Mouse (Mus musculus) lung, embryonic 14.5 days (tissue): ENCODE results near the gene Olfr1044. TPM values are rescaled to one million over a fixed set of nuclear protein-coding genes. Genes with fewer than 3 reads are reported as not detected.

ENCODE experiments used
- ATAC-seq: fragments of 200-750 bp; cut with Nextera tagmentation; 2 replicates; pipeline ENCODE4 v1.8.0; 2017; ENCODE audit warnings: mild to moderate bottlenecking, moderate TSS enrichment, moderate library complexity; ENCODE audit not compliant: insufficient read depth
- DNase-seq: peaks from one replicate; pipeline ENCODE4 v3.0.0-alpha.2; 2015
- H3K27ac ChIP-seq: fragments of 300-500 bp; sonication (generic); 2 replicates; pipeline ENCODE4 v1.5.1; 2014; ENCODE audit warnings: low read depth, mild to moderate bottlenecking, moderate library complexity
- H3K27me3 ChIP-seq: fragments of 300-500 bp; sonication (generic); 2 replicates; pipeline ENCODE4 v1.6.1; 2014; ENCODE audit warnings: low read length, control low read depth; ENCODE audit not compliant: insufficient read depth
- H3K36me3 ChIP-seq: fragments of 300-500 bp; sonication (generic); 2 replicates; pipeline ENCODE4 v1.6.1; 2014; ENCODE audit warnings: control low read depth; ENCODE audit not compliant: insufficient read depth
- H3K4me1 ChIP-seq: fragments of 300-500 bp; sonication (generic); 2 replicates; pipeline ENCODE4 v1.6.1; 2014; ENCODE audit warnings: antibody characterized with exemption, control low read depth; ENCODE audit not compliant: insufficient read depth
- H3K4me2 ChIP-seq: fragments of 300-500 bp; sonication (generic); 2 replicates; pipeline ENCODE4 v1.6.1; 2014; ENCODE audit warnings: mild to moderate bottlenecking
- H3K4me3 ChIP-seq: fragments of 300-500 bp; sonication (generic); 2 replicates; pipeline ENCODE4 v1.5.1; 2014; ENCODE audit warnings: low read depth, low read length
- H3K9ac ChIP-seq: fragments of 300-500 bp; sonication (generic); 2 replicates; pipeline ENCODE4 v1.6.1; 2014
- H3K9me3 ChIP-seq: fragments of 300-500 bp; sonication (generic); 2 replicates; pipeline ENCODE4 v1.6.1; 2016; ENCODE audit warnings: low read depth, low read length, control low read depth
- CTCF ChIP-seq: IDR thresholded peaks from 2 replicates; pipeline ENCODE4 v1.5.1; 2016; ENCODE audit warnings: antibody characterized with exemption, low read depth
- WGBS: fragments of 180-500 bp; shearing (Covaris S2); extraction: QIAGEN DNeasy Blood & Tissue Kit; methylation state at CpG from one replicate; pipeline ENCODE4 v1.1.7; 2014; 5-methylcytosine and 5-hydroxymethylcytosine counted together
- polyA plus RNA-seq: library from polyadenylated mRNA; unstranded; fragments of >200 nt; fragmentation: Nextera tagmentation; extraction: Ambion mirVana; gene quantifications from 2 replicates; pipeline ENCODE4 v1.2.1, GENCODE M21; 2014

Gene Olfr1044
- polyA plus RNA-seq, 1 experiment from 2014 or later: not detected

DNA sequence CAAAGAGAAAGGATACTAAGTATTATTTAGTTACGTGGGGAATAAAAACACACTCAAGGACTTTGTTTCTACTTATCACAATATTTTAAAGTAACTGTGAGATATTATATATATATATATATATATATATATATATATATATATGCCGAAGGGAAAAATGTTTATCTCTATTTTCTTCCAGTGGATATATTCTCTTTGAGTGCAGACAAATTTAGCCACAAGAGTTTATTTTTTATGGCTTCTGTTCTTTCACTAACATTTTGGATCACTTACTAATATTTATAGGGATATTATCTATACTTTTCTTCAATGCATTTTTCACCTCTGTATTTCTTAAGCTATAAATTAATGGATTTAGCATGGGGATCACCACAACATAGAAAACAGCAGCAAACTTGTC lies 15.9 kb downstream of the Olfr1044 start, which contains the start of gene Olfr1042:
TSS of gene Olfr1042 (minus strand) at position 101 of the 400 bp plus-strand sequence.
- no peak within 1 kb of the TSS for H3K9ac ChIP-seq
- H3K27ac ChIP-seq: no peak within 1 kb of the TSS
- DNase-seq (no peak), ATAC-seq (no peak)
- H3K27me3 ChIP-seq: no peaks in the 10 kb centered on the region
- no peak within 1 kb of the TSS for H3K4me2 ChIP-seq
- WGBS: 78% methylated on average over 2 of the region's 2 CpGs
- H3K4me3 ChIP-seq: no peak within 1 kb of the TSS
- no peaks in the 10 kb centered on the region for H3K36me3 ChIP-seq
- H3K9me3 ChIP-seq: no peaks in the 10 kb centered on the region
- TF ChIP-seq CTCF: no peak
- H3K4me1 ChIP-seq: no peaks in the 10 kb centered on the region

DNA sequence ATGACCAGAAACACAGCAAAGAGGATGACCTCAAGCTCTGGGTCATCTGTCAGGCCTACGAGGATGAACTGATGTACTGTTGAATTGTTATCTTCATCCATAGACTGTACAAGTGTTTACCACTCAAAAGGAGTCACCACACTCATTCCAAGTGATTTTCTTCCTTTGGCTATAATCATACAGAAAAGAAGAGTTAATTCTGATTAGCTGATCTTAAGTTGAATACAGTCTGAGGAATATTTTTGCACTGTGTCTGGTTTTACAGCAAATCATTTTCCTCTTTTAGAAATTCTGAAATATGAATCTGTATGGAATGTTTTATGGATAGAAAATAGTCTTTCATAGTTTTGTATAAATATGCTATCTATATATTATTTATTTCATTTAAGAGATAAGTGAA lies 31.0 kb downstream of the Olfr1044 start, which contains the start of gene Olfr1040:
TSS of gene Olfr1040 (minus strand) at position 101 of the 400 bp plus-strand sequence.
- no peaks in the 10 kb centered on the region for H3K27me3 ChIP-seq
- no peaks in the 10 kb centered on the region for H3K9me3 ChIP-seq
- WGBS: 68% methylated on average over 1 of the region's 1 CpGs
- no peak within 1 kb of the TSS for H3K4me3 ChIP-seq
- ATAC-seq (no peak), DNase-seq (no peak)
- no peaks in the 10 kb centered on the region for H3K36me3 ChIP-seq
- H3K4me2 ChIP-seq: no peak within 1 kb of the TSS
- no peak within 1 kb of the TSS for H3K9ac ChIP-seq
- no peak within 1 kb of the TSS for H3K27ac ChIP-seq
- no peak for TF ChIP-seq CTCF
- no peaks in the 10 kb centered on the region for H3K4me1 ChIP-seq

DNA sequence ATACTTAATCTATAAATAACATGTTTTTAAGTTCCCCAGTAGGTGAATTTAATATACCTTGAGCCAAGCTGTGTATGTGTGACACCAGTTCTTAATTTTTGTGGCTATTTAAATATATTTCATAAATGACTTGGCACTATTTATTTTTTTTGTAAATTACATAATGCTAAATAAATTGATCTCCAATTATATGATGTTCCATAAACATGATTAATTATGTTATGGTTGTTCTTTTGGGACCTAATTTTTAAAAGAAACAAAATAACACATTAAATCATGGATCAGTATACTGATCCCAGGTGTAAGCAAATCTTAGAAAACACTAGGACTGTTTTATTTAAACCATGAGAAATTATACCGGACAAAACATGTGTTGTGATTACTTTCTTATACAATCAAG lies 41.8 kb downstream of the Olfr1044 start, which contains the start of gene Olfr1039:
TSS of gene Olfr1039 (minus strand) at position 101 of the 400 bp plus-strand sequence.
- H3K9ac ChIP-seq: no peak within 1 kb of the TSS
- H3K4me2 ChIP-seq: no peak within 1 kb of the TSS
- ATAC-seq: no peak
- WGBS: 89% methylated on average over 1 of the region's 1 CpGs
- no peaks in the 10 kb centered on the region for H3K36me3 ChIP-seq
- H3K27ac ChIP-seq: no peak within 1 kb of the TSS
- no peaks in the 10 kb centered on the region for H3K27me3 ChIP-seq
- H3K4me1 ChIP-seq: no peaks in the 10 kb centered on the region
- TF ChIP-seq CTCF: no peak
- H3K4me3 ChIP-seq: no peak within 1 kb of the TSS
- no peak for DNase-seq
- H3K9me3 ChIP-seq: no peaks in the 10 kb centered on the region

Other genes starting within 250 kb of the Olfr1044 start
- not detected in 2 replicates for gene Olfr1028, start 227.4 kb downstream of the Olfr1044 start, polyA plus RNA-seq
- not detected in 2 replicates for gene Olfr1029, start 203.9 kb downstream of the Olfr1044 start, polyA plus RNA-seq
- not detected in 2 replicates for gene Olfr1030, start 198.5 kb downstream of the Olfr1044 start, polyA plus RNA-seq
- not detected in 2 replicates for gene Olfr1031, start 187.5 kb downstream of the Olfr1044 start, polyA plus RNA-seq
- not detected in 2 replicates for gene Olfr1032, start 172.3 kb downstream of the Olfr1044 start, polyA plus RNA-seq
- 0.61 and 2.8 TPM in 2 replicates for gene Olfr1033, start 157.2 kb downstream of the Olfr1044 start, polyA plus RNA-seq
- not detected in 2 replicates for gene Olfr1034, start 132.0 kb downstream of the Olfr1044 start, polyA plus RNA-seq
- not detected in 2 replicates for gene Olfr1036, start 103.8 kb downstream of the Olfr1044 start, polyA plus RNA-seq
- not detected in 2 replicates for gene Olfr1037, start 90.4 kb downstream of the Olfr1044 start, polyA plus RNA-seq
- not detected in 2 replicates for gene Olfr1039, start 41.9 kb downstream of the Olfr1044 start, polyA plus RNA-seq
- not detected in 2 replicates for gene Olfr1040, start 31.1 kb downstream of the Olfr1044 start, polyA plus RNA-seq
- not detected in 2 replicates for gene Olfr1042, start 16.0 kb downstream of the Olfr1044 start, polyA plus RNA-seq
- gene Olfr1043, start 10.3 kb downstream of the Olfr1044 start, polyA plus RNA-seq: not detected in 2 replicates
- gene Olfr52, start 7.9 kb upstream of the Olfr1044 start, polyA plus RNA-seq: not detected in 2 replicates
- not detected in 2 replicates for gene Olfr1045, start 25.2 kb upstream of the Olfr1044 start, polyA plus RNA-seq
- not detected in 2 replicates for gene Olfr1046, start 41.5 kb upstream of the Olfr1044 start, polyA plus RNA-seq
- not detected in 2 replicates for gene Olfr1047, start 53.6 kb upstream of the Olfr1044 start, polyA plus RNA-seq
- not detected in 2 replicates for gene Olfr1048, start 62.5 kb upstream of the Olfr1044 start, polyA plus RNA-seq
- gene Olfr1049, start 80.5 kb upstream of the Olfr1044 start, polyA plus RNA-seq: not detected in 2 replicates
- not detected in 2 replicates for gene Olfr1051, start 101.3 kb upstream of the Olfr1044 start, polyA plus RNA-seq
- not detected in 2 replicates for gene Olfr1052, start 114.6 kb upstream of the Olfr1044 start, polyA plus RNA-seq
- not detected in 2 replicates for gene Olfr1053, start 137.5 kb upstream of the Olfr1044 start, polyA plus RNA-seq
- not detected in 2 replicates for gene Olfr1054, start 157.6 kb upstream of the Olfr1044 start, polyA plus RNA-seq
- gene Olfr1055, start 172.5 kb upstream of the Olfr1044 start, polyA plus RNA-seq: not detected in 2 replicates
- not detected in 2 replicates for gene Olfr1056, start 184.6 kb upstream of the Olfr1044 start, polyA plus RNA-seq
- gene Olfr1057, start 200.6 kb upstream of the Olfr1044 start, polyA plus RNA-seq: not detected in 2 replicates
- not detected in 2 replicates for gene Olfr1058, start 210.7 kb upstream of the Olfr1044 start, polyA plus RNA-seq
- gene Olfr1061, start 236.2 kb upstream of the Olfr1044 start, polyA plus RNA-seq: not detected in 2 replicates
- gene Olfr1062, start 248.9 kb upstream of the Olfr1044 start, polyA plus RNA-seq: not detected in 2 replicates